Mouse (Mus musculus): ENCODE results near the gene Ric1. TPM values are rescaled to one million over a fixed set of nuclear protein-coding genes. Genes with fewer than 3 reads are reported as not detected.

Gene Ric1
- total and polyA plus RNA-seq, 2 experiments from 2014 or later: 10.4 to 38.0 TPM

GRCm38 (mm10) chr19:29497874-29498273, 24.2 kb upstream of the Ric1 start:
- WGBS: 87% methylated on average over 7 of the region's 7 CpGs
- H3K27me3 ChIP-seq (ENCODE audit: insufficient read depth, low read length): no peaks in the 10 kb centered on the region
- H3K4me1 ChIP-seq (ENCODE audit: insufficient read depth): no peaks in the 10 kb centered on the region
- no peaks in the 10 kb centered on the region for H3K36me3 ChIP-seq (ENCODE audit: insufficient read depth)
- no peak overlapping the region for H3K9ac ChIP-seq
- H3K9me3 ChIP-seq (ENCODE audit: low read length): no peaks in the 10 kb centered on the region
- H3K4me2 ChIP-seq (ENCODE audit: low read depth): no peak overlapping the region
- no peak overlapping the region for H3K4me3 ChIP-seq (ENCODE audit: low read depth, low read length)
- ATAC-seq: no peak
- H3K27ac ChIP-seq (ENCODE audit: low read depth, low read length): no peak overlapping the region
- no peak for TF ChIP-seq CTCF (IDR thresholded peaks at IDR 0.05; ENCODE audit: low read depth)
- no peak for DNase-seq

GRCm38 (mm10) chr19:29498842-29499456, 23.1 kb upstream of the Ric1 start:
- H3K9me3 ChIP-seq (ENCODE audit: low read length): no peaks in the 10 kb centered on the region
- no peaks in the 10 kb centered on the region for H3K36me3 ChIP-seq (ENCODE audit: insufficient read depth)
- DNase-seq: no peak
- no peak for TF ChIP-seq CTCF (IDR thresholded peaks at IDR 0.05; ENCODE audit: low read depth)
- no peaks in the 10 kb centered on the region for H3K4me1 ChIP-seq (ENCODE audit: insufficient read depth)
- H3K4me3 ChIP-seq (ENCODE audit: low read depth, low read length): no peak overlapping the region
- H3K27ac ChIP-seq (ENCODE audit: low read depth, low read length): no peak overlapping the region
- H3K9ac ChIP-seq: no peak overlapping the region
- no peak for ATAC-seq
- no peaks in the 10 kb centered on the region for H3K27me3 ChIP-seq (ENCODE audit: insufficient read depth, low read length)
- 79% methylated on average over 6 of the region's 6 CpGs for WGBS
- H3K4me2 ChIP-seq (ENCODE audit: low read depth): no peak overlapping the region

GRCm38 (mm10) chr19:29500333-29500732, 21.7 kb upstream of the Ric1 start:
- no peak for TF ChIP-seq CTCF (IDR thresholded peaks at IDR 0.05; ENCODE audit: low read depth)
- H3K36me3 ChIP-seq (ENCODE audit: insufficient read depth): no peaks in the 10 kb centered on the region
- no peak overlapping the region for H3K27ac ChIP-seq (ENCODE audit: low read depth, low read length)
- H3K9me3 ChIP-seq (ENCODE audit: low read length): no peaks in the 10 kb centered on the region
- 91% methylated on average over 1 of the region's 1 CpGs for WGBS
- no peaks in the 10 kb centered on the region for H3K4me1 ChIP-seq (ENCODE audit: insufficient read depth)
- no peak for ATAC-seq
- no peak for DNase-seq
- no peak overlapping the region for H3K4me3 ChIP-seq (ENCODE audit: low read depth, low read length)
- no peaks in the 10 kb centered on the region for H3K27me3 ChIP-seq (ENCODE audit: insufficient read depth, low read length)
- no peak overlapping the region for H3K9ac ChIP-seq
- H3K4me2 ChIP-seq (ENCODE audit: low read depth): no peak overlapping the region

- 40% methylated on average over 11 of the region's 11 CpGs for WGBS
- ATAC-seq: peak; percentile 71
Measured at GRCm38 (mm10) chr19:29501106-29501505, 21.0 kb upstream of the Ric1 start.

GRCm38 (mm10) chr19:29501507-29501906, 20.6 kb upstream of the Ric1 start:
- H3K27me3 ChIP-seq (ENCODE audit: insufficient read depth, low read length): no peaks in the 10 kb centered on the region
- no peaks in the 10 kb centered on the region for H3K9me3 ChIP-seq (ENCODE audit: low read length)
- ATAC-seq (peak; percentile 74), DNase-seq (peak; percentile 85)
- no peak overlapping the region for H3K27ac ChIP-seq (ENCODE audit: low read depth, low read length)
- WGBS: 12% methylated on average over 6 of the region's 6 CpGs
- no peak overlapping the region for H3K9ac ChIP-seq
- no peaks in the 10 kb centered on the region for H3K4me1 ChIP-seq (ENCODE audit: insufficient read depth)
- TF ChIP-seq CTCF (IDR thresholded peaks at IDR 0.05; ENCODE audit: low read depth): peak; percentile 87
- no peak overlapping the region for H3K4me3 ChIP-seq (ENCODE audit: low read depth, low read length)
- H3K36me3 ChIP-seq (ENCODE audit: insufficient read depth): no peaks in the 10 kb centered on the region
- peak overlapping the region; percentile 31 for H3K4me2 ChIP-seq (ENCODE audit: low read depth)

More at GRCm38 (mm10) chr19:29501106-29501505, 21.0 kb upstream of the Ric1 start:
- peak; percentile 44 for TF ChIP-seq CTCF (IDR thresholded peaks at IDR 0.05; ENCODE audit: low read depth)
- Histone ChIP-seq H3K27me3 (ENCODE audit: insufficient read depth, low read length) (no peaks in the 10 kb centered on the region), H3K4me1 (ENCODE audit: insufficient read depth) (no peaks in the 10 kb centered on the region), H3K36me3 (ENCODE audit: insufficient read depth) (no peaks in the 10 kb centered on the region), H3K27ac (ENCODE audit: low read depth, low read length) (no peak overlapping the region), H3K4me3 (ENCODE audit: low read depth, low read length) (0 out of 2 replicates have a peak overlapping the region, but pooled peaks have one; percentile 4), H3K4me2 (ENCODE audit: low read depth) (peak overlapping the region; percentile 31), H3K9ac (no peak overlapping the region), H3K9me3 (ENCODE audit: low read length) (no peaks in the 10 kb centered on the region)
- peak; percentile 21 for DNase-seq

- Histone ChIP-seq H3K4me1 (ENCODE audit: insufficient read depth) (no peaks in the 10 kb centered on the region), H3K9ac (no peak overlapping the region), H3K36me3 (ENCODE audit: insufficient read depth) (no peaks in the 10 kb centered on the region), H3K4me2 (ENCODE audit: low read depth) (no peak overlapping the region), H3K27me3 (ENCODE audit: insufficient read depth, low read length) (no peaks in the 10 kb centered on the region), H3K9me3 (ENCODE audit: low read length) (no peaks in the 10 kb centered on the region), H3K4me3 (ENCODE audit: low read depth, low read length) (no peak overlapping the region), H3K27ac (ENCODE audit: low read depth, low read length) (no peak overlapping the region)
- TF ChIP-seq CTCF (IDR thresholded peaks at IDR 0.05; ENCODE audit: low read depth): no peak
- 91% methylated on average over 2 of the region's 2 CpGs for WGBS
- no peak for ATAC-seq
- no peak for DNase-seq
Measured at GRCm38 (mm10) chr19:29504131-29504530, 18.0 kb upstream of the Ric1 start.

GRCm38 (mm10) chr19:29505617-29506016, 16.5 kb upstream of the Ric1 start:
- DNase-seq (no peak), ATAC-seq (no peak)
- WGBS: 90% methylated on average over 7 of the region's 7 CpGs
- Histone ChIP-seq H3K4me2 (ENCODE audit: low read depth) (no peak overlapping the region), H3K4me1 (ENCODE audit: insufficient read depth) (no peaks in the 10 kb centered on the region), H3K36me3 (ENCODE audit: insufficient read depth) (no peaks in the 10 kb centered on the region), H3K27me3 (ENCODE audit: insufficient read depth, low read length) (no peaks in the 10 kb centered on the region), H3K9ac (no peak overlapping the region), H3K4me3 (ENCODE audit: low read depth, low read length) (no peak overlapping the region), H3K27ac (ENCODE audit: low read depth, low read length) (no peak overlapping the region), H3K9me3 (ENCODE audit: low read length) (no peaks in the 10 kb centered on the region)
- no peak for TF ChIP-seq CTCF (IDR thresholded peaks at IDR 0.05; ENCODE audit: low read depth)
